Mouse (Mus musculus): ENCODE results near the gene Prr29. TPM values are rescaled to one million over a fixed set of nuclear protein-coding genes. Genes with fewer than 3 reads are reported as not detected.

Gene Prr29
- total RNA-seq, 2 experiments from 2014 or later, result 4.8 to 5.7 TPM

GRCm38 (mm10) chr11:106398481-106398880 lies 33.2 kb downstream of the Prr29 start:
- DNase-seq (ENCODE audit: low spot score), result no peak

- DNase-seq (ENCODE audit: low spot score), result no peak
Measured at GRCm38 (mm10) chr11:106410011-106410410, 44.7 kb downstream of the Prr29 start.

GRCm38 (mm10) chr11:106410507-106410906 lies 45.2 kb downstream of the Prr29 start:
- DNase-seq (ENCODE audit: low spot score), result no peak

- DNase-seq (ENCODE audit: low spot score), result no peak
Measured at GRCm38 (mm10) chr11:106411157-106411556, 45.9 kb downstream of the Prr29 start.

- DNase-seq (ENCODE audit: low spot score), result no peak
Measured at GRCm38 (mm10) chr11:106412641-106413360, 47.5 kb downstream of the Prr29 start.

GRCm38 (mm10) chr11:106416331-106416730 lies 51.1 kb downstream of the Prr29 start:
- no peak for DNase-seq (ENCODE audit: low spot score)

- DNase-seq (ENCODE audit: low spot score), result no peak
Measured at GRCm38 (mm10) chr11:106417860-106418259, 52.6 kb downstream of the Prr29 start.

- DNase-seq (ENCODE audit: low spot score), result peak; percentile 82
Measured at GRCm38 (mm10) chr11:106418622-106419196, 53.4 kb downstream of the Prr29 start.

- no peak for DNase-seq (ENCODE audit: low spot score)
Measured at GRCm38 (mm10) chr11:106419262-106420102, 54.2 kb downstream of the Prr29 start.

GRCm38 (mm10) chr11:106425201-106425600 lies 59.9 kb downstream of the Prr29 start:
- no peak for DNase-seq (ENCODE audit: low spot score)

- no peak for DNase-seq (ENCODE audit: low spot score)
Measured at GRCm38 (mm10) chr11:106426447-106426846, 61.2 kb downstream of the Prr29 start.

Other genes starting within 250 kb of the Prr29 start
- gene Gm10840, start 204.6 kb upstream of the Prr29 start, total RNA-seq (2021), result not detected
- gene Limd2, start 204.6 kb upstream of the Prr29 start, total RNA-seq (2021), result 1 to 10 TPM; 3.2 to 3.6 TPM
- 10 to 100 TPM; 13.7 to 14.1 TPM for gene Strada, start 163.3 kb upstream of the Prr29 start, total RNA-seq (2021)
- 10 to 100 TPM; 74.0 to 79.0 TPM for gene Ccdc47, start 149.1 kb upstream of the Prr29 start, total RNA-seq (2021)
- gene Ddx42, start 148.5 kb upstream of the Prr29 start, total RNA-seq (2021), result 10 to 100 TPM; 25.8 to 26.2 TPM
- gene Ftsj3, start 109.4 kb upstream of the Prr29 start, total RNA-seq (2021), result 10 to 100 TPM; 20.7 to 20.9 TPM
- gene Psmc5, start 109.3 kb upstream of the Prr29 start, total RNA-seq (2021), result 100 to 1,000 TPM; 124 to 135 TPM
- 10 to 100 TPM in 1 of 2 experiments, 1 to 10 TPM in 1; 7.8 to 12.0 TPM for gene Smarcd2, start 92.5 kb upstream of the Prr29 start, total RNA-seq (2021)
- under 1 TPM; 0.07 to 0.11 TPM for gene Tcam1, start 88.8 kb upstream of the Prr29 start, total RNA-seq (2021)
- not detected for gene Gh, start 63.6 kb upstream of the Prr29 start, total RNA-seq (2021)
- under 1 TPM; 0.18 to 0.33 TPM for gene Cd79b, start 50.7 kb upstream of the Prr29 start, total RNA-seq (2021)
- 100 to 1,000 TPM; 472 to 505 TPM for gene Scn4a, start 12.2 kb upstream of the Prr29 start, total RNA-seq (2021)
- gene Icam2, start 22.6 kb downstream of the Prr29 start, total RNA-seq (2021), result 1 to 10 TPM; 3.3 to 7.8 TPM
- 1 to 10 TPM; 6.6 to 9.1 TPM for gene Ern1, start 122.4 kb downstream of the Prr29 start, total RNA-seq (2021)
- 10 to 100 TPM; 64.8 to 69.4 TPM for gene Tex2, start 248.0 kb downstream of the Prr29 start, total RNA-seq (2021)

Data from gastrocnemius, adult 18-20 months (tissue).